Mouse (Mus musculus) kidney, adult 2 months (tissue): ENCODE data around the gene Sycp2l.

Experiments
- CTCF ChIP-seq: fragments of 200-500 bp; conservative IDR thresholded peaks from 2 replicates; pipeline ENCODE4 v1.5.1; 2011; ENCODE audit warnings: low read depth, mild to moderate bottlenecking, control low read depth, low read length, moderate library complexity, mixed read lengths; ENCODE audit not compliant: insufficient read depth, insufficient read length
- POLR2A ChIP-seq: fragments of 200-500 bp; IDR thresholded peaks from one replicate; pipeline ENCODE4 v1.6.1; 2011; ENCODE audit warnings: low read depth, low read length, control low read depth

DNA sequence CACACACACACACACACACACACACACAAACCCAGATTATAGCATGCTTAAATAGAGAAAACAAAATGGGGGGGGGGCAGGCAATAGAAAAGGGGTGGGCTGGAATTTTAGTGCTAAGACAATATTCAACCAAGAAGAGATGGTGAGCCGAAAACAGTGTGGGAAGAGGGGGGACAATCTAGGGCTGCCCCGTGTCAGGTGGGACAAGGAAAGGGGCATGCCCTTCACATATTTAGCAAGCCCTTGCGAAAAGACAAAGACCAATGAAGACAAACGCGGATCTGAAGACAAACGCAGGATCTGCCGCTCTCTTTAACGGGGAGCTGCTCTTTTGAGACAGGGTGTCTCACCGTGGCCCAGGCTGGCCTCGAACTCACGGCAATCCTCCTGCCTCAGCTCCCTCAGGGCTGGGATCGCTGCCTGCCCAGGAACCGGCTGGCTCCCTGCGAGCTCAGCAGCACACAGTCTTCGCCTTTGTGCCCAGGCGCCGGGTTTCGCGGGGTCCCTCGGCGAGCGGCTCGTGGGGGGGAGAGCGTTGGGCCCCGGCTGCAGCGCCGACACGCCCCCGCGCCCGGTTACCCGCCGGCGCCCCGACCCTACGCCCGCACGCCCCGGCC, 105.7 kb downstream of the Sycp2l start:
- TF ChIP-seq CTCF (no peak), POLR2A (no peak)
